Mouse (Mus musculus) heart, embryonic 12.5 days (tissue): Measurements from ENCODE around the gene Tacr2. TPM values are rescaled to one million over a fixed set of nuclear protein-coding genes. Genes with fewer than 3 reads are reported as not detected.
A peak's percentile ranks its signal among the peaks of the same experiment; 100 is the strongest.

Experiments
- ATAC-seq: fragments of 200-750 bp; cut with Nextera tagmentation; 2 replicates; pipeline ENCODE4 v1.8.0; 2017; ENCODE audit warnings: moderate TSS enrichment, moderate library complexity; ENCODE audit not compliant: insufficient number of reproducible peaks, low FRiP score
- H3K27ac ChIP-seq: fragments of 300-500 bp; sonication (generic); 2 replicates; pipeline ENCODE4 v1.5.1; 2016; ENCODE audit warnings: mild to moderate bottlenecking, moderate library complexity; ENCODE audit not compliant: poor library complexity, severe bottlenecking
- H3K27me3 ChIP-seq: fragments of 300-500 bp; sonication (generic); replicated peaks from 2 replicates; pipeline ENCODE4 v1.6.1; 2016; ENCODE audit warnings: mild to moderate bottlenecking, moderate library complexity
- H3K36me3 ChIP-seq: fragments of 300-500 bp; sonication (generic); 2 replicates; pipeline ENCODE4 v1.6.1; 2016; ENCODE audit warnings: mild to moderate bottlenecking, moderate library complexity
- H3K4me1 ChIP-seq: fragments of 300-500 bp; sonication (generic); replicated peaks from 2 replicates; pipeline ENCODE4 v1.6.1; 2016; ENCODE audit warnings: mild to moderate bottlenecking
- H3K4me2 ChIP-seq: fragments of 300-500 bp; sonication (generic); 2 replicates; pipeline ENCODE4 v1.6.1; 2016; ENCODE audit warnings: mild to moderate bottlenecking, moderate library complexity
- H3K4me3 ChIP-seq: fragments of 300-500 bp; sonication (generic); 2 replicates; pipeline ENCODE4 v1.5.1; 2016; ENCODE audit warnings: mild to moderate bottlenecking
- H3K9ac ChIP-seq: fragments of 300-500 bp; sonication (generic); 2 replicates; pipeline ENCODE4 v1.6.1; 2016; ENCODE audit warnings: mild to moderate bottlenecking, moderate library complexity
- H3K9me3 ChIP-seq: fragments of 300-500 bp; sonication (generic); replicated peaks from 2 replicates; pipeline ENCODE4 v1.6.1; 2016; ENCODE audit warnings: mild to moderate bottlenecking, moderate library complexity
- whole genome bisulfite sequencing: fragments of 180-500 bp; shearing (Covaris S2); methylation state at CpG from one replicate; pipeline ENCODE4 v1.1.7; 2016; 5-methylcytosine and 5-hydroxymethylcytosine counted together
- polyA plus RNA-seq: library from polyadenylated mRNA; unstranded; fragments of >200 nt; fragmentation: Nextera tagmentation; extraction: Ambion mirVana; gene quantifications from 2 replicates; pipeline ENCODE4 v1.2.1, GENCODE M21; 2016

Tacr2 gene
- polyA plus RNA-seq, 1 experiment from 2014 or later: not detected

DNA sequence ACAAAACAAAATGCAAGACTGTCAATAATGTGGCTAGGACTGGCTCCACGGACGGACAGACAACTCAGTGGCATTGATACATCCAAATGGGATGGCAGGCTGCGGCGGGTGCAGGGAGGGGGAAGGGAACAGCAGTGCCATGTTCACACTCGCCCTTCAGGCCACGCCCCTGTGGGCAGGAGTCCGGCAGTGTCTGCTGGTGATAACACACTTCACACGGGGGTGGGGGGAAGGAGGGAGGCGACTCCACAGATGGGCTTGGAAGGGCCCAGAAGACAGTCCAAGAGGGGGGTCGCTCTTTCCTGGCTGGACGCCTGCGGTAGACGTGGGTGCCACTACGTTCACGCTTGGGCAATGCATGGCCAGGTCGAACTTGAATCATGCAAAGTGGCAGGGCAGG lies 17.0 kb downstream of the Tacr2 start:
- Histone ChIP-seq H3K4me2 (0 out of 2 replicates have a peak overlapping the region, but pooled peaks have one; percentile 1), H3K27me3 (no peaks in the 10 kb centered on the region), H3K36me3 (peaks cover 64% of the 10 kb centered on the region), H3K4me3 (no peak overlapping the region), H3K27ac (no peak overlapping the region), H3K9ac (no peak overlapping the region), H3K9me3 (no peaks in the 10 kb centered on the region), H3K4me1 (peaks cover 24% of the 10 kb centered on the region)
- WGBS: 55% methylated on average over 16 of the region's 16 CpGs
- peak; percentile 83 for ATAC-seq

DNA sequence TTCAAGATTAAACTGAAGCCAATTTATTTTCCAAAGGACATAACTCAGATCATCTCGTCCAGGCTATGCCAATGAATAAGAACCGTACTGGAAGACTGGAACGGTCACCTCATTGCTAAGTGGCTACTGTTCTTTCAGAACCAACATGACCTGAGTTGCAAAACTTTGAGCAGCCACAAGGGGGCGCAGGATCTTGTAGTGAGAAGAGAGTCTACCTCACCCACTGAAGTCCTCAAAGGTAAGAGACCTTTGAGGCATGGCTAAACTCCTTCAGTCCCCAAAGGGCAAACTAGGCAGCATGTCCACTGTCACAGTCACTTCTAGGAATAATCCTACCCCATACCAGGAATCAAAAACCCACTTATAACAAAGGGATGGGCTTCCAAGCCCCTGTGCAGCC lies 23.0 kb downstream of the Tacr2 start:
- ATAC-seq: no peak
- Histone ChIP-seq H3K9ac (no peak overlapping the region), H3K9me3 (no peaks in the 10 kb centered on the region), H3K4me2 (no peak overlapping the region), H3K4me3 (no peak overlapping the region), H3K4me1 (no peaks in the 10 kb centered on the region), H3K36me3 (peaks cover 88% of the 10 kb centered on the region), H3K27me3 (no peaks in the 10 kb centered on the region), H3K27ac (no peak overlapping the region)
- WGBS: 38% methylated on average over 4 of the region's 4 CpGs

DNA sequence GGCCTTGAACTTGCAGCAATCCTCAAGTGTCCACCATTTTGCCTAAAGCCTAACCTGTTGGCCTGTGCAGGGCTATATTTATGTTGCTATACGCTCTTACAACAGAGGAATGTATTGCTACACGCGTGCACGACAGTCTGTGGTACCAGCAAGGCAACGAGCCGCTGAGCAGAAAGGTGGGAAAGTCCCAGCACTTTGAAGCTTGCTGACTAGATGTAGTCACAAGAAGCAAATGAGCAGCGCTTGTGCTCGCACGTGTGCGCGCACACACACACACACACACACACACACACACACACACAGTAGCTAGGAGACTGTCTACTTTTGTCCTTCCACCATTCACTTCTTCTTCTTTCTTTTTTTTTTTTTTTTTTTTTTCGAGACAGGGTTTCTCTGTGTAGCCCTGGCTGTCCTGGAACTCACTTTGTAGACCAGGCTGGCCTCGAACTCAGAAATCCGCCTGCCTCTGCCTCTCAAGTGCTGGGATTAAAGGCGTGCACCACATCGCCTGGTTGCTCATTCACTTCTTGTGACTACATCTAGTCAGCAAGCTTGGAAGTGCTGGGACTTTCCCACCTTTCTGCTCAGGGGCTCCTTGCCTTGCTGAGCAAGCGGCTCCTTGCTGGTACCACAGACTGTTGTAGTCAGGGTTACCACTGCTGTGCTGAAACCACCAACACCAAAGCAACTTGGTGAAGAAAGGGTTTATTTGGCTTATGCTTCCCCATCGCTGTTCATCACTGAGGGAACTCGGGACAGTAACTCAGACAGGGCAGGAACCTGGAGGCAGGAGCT lies 25.5 kb downstream of the Tacr2 start:
- ATAC-seq: no peak
- no peak overlapping the region for H3K4me3 ChIP-seq
- H3K9me3 ChIP-seq: no peaks in the 10 kb centered on the region
- no peaks in the 10 kb centered on the region for H3K27me3 ChIP-seq
- H3K36me3 ChIP-seq: peaks cover 90% of the 10 kb centered on the region
- H3K27ac ChIP-seq: no peak overlapping the region
- no peak overlapping the region for H3K9ac ChIP-seq
- 93% methylated on average over 18 of the region's 19 CpGs for WGBS
- no peaks in the 10 kb centered on the region for H3K4me1 ChIP-seq
- no peak overlapping the region for H3K4me2 ChIP-seq

DNA sequence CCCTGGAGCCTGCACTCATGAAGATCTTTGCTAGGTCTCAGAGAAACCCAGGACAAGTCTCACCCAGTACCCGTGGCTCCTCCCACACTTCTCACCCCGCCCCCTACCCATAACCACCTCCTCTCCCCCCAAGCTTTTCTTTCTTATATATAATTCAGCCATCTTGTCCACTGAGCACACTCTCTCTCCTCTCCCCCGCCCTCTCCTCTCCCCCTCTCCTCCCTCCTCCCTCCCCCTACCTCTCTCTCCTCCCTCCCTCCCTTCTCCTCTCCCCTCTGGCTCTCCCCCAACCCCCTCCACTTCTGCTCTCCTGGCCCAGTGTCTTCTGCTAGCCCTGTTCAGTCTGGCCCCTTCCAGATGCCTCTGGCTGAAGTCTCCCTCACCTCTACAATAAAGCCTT lies 26.8 kb downstream of the Tacr2 start:
- Histone ChIP-seq H3K9me3 (no peaks in the 10 kb centered on the region), H3K4me1 (no peaks in the 10 kb centered on the region), H3K4me2 (no peak overlapping the region), H3K27me3 (no peaks in the 10 kb centered on the region), H3K36me3 (peaks cover 90% of the 10 kb centered on the region), H3K9ac (no peak overlapping the region), H3K27ac (no peak overlapping the region), H3K4me3 (no peak overlapping the region)
- no peak for ATAC-seq
- 73% methylated on average over 3 of the region's 3 CpGs for WGBS

DNA sequence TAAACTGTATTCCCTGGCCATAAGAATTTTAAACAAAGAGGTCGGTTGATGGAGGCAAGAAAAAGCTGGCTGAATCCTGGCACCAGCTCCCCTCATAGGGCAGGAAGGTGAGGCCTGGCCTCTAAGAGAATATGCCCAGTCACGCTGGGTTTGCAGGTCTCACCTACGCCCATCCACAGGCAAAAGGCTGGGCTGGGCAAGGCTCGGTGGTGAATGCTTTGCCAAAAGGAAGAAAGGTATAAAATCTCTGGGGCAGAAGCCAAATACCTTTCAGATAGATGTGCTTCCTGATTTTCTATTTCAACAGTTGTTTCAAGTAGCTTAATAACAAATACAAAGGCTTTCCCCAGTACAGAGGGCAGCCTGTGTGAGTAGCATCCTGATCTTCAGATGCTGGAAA lies 27.4 kb downstream of the Tacr2 start:
- no peak for ATAC-seq
- H3K4me3 ChIP-seq: no peak overlapping the region
- H3K27ac ChIP-seq: no peak overlapping the region
- H3K4me1 ChIP-seq: no peaks in the 10 kb centered on the region
- 81% methylated on average over 4 of the region's 4 CpGs for WGBS
- peaks cover 90% of the 10 kb centered on the region for H3K36me3 ChIP-seq
- H3K9ac ChIP-seq: no peak overlapping the region
- H3K27me3 ChIP-seq: no peaks in the 10 kb centered on the region
- no peaks in the 10 kb centered on the region for H3K9me3 ChIP-seq
- no peak overlapping the region for H3K4me2 ChIP-seq

DNA sequence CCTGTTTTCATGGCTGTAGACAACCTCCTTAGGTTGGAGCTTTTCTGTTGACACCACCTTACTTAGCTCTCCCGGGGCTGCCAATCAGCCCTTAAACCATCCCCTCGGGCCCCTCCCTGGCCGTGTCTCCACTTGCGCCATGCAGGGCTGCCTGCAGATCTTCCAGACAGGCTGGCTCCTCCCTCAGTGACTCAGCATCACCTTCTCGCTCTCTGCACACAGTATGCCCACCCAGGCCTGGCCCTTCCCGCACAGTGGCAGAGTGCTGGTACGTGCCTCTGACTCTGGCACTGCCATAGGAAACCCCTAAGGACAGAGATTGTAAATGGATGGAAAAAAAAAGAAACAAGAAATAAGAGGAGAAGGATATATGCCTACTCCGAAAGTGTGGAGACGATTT lies 30.5 kb downstream of the Tacr2 start:
- Histone ChIP-seq H3K4me1 (peaks cover 4% of the 10 kb centered on the region), H3K4me2 (no peak overlapping the region), H3K27me3 (no peaks in the 10 kb centered on the region), H3K27ac (no peak overlapping the region), H3K9ac (no peak overlapping the region), H3K36me3 (peaks cover 90% of the 10 kb centered on the region), H3K9me3 (no peaks in the 10 kb centered on the region), H3K4me3 (no peak overlapping the region)
- 39% methylated on average over 9 of the region's 9 CpGs for WGBS
- ATAC-seq: peak; percentile 78

DNA sequence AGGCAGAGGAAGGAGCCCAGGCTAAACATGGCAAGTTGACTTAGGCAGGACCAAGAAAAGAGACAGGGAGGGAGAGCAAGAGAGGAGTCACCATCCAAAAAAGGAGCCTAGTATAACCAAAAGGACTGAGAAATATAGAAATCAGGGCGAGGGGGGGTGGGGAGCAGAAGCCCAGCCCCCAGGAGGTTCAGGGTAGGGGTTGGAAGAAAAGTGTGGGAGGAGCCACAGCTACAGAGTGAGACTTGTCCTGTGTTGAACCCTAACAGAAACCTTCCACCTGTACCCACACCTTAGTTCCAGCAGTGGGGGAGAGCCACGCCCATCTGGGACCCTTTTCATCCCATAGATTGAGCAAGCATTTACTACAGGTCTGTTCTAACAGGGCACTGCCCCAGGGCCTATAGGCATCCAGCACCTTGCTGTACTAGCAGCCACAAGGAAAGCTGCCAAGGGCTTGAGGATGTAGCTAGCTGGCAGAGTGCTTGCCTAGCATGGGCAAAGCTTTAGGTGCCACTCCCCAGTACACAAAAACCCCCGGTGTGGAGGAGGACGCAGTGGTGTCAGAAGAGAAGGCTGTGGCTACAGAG lies 31.1 kb downstream of the Tacr2 start:
- H3K4me1 ChIP-seq: peaks cover 10% of the 10 kb centered on the region
- H3K9me3 ChIP-seq: no peaks in the 10 kb centered on the region
- ATAC-seq: no peak
- H3K36me3 ChIP-seq: peaks cover 90% of the 10 kb centered on the region
- H3K27me3 ChIP-seq: no peaks in the 10 kb centered on the region
- H3K9ac ChIP-seq: no peak overlapping the region
- no peak overlapping the region for H3K4me3 ChIP-seq
- H3K4me2 ChIP-seq: no peak overlapping the region
- no peak overlapping the region for H3K27ac ChIP-seq
- WGBS: 74% methylated on average over 4 of the region's 4 CpGs

DNA sequence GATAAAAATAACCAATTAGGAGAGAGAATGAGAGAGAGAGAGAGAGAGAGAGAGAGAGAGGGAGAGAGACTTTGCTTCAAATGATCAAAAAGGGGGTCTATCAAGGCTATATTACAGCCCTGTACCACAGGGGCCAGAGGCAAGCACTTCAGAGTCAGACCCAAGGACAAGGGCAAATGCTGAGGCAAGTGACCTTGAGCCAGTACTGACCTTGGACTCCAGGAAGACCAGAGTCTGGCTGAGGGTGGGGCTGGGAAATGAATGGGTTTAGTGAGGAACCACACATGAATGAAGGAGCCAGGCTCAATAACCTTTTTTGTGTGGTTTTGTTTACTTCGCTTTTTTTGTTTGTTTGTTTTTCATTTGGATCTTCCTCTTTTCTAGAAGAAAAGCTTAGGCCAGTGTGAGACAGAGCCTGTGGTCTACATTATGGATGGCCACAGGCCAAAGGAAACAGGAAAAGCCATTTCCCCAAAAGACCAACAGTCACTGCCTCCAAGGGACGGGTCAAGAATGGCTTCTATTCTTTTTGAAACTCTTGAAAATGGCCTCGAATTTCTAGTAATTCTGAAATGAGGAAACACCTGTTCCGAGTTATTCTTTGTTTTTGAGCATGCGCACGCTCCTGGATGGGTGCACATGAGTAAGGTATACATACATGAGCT lies 35.4 kb downstream of the Tacr2 start:
- ATAC-seq: no peak

DNA sequence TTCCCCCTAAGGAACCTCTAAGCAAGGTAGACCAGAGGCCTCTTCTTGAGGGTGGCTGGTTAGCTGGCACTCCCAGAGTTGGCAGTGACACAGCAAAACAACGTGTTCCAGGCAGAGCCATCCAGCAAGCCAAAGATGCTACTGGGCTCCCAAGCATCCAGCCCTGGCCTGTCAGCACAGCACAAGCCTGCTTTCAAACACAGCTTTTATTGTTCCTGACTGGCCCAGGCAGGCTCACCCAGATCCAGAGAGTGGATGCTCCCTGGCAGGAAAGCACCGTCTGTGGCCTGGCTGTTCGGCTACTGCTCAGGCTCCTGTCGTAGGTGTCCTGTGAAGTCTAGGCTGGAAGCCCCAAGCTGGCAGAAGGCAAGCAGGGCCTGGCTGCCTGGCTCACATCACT lies 41.9 kb downstream of the Tacr2 start:
- WGBS: 82% methylated on average over 4 of the region's 4 CpGs
- H3K4me2 ChIP-seq: no peak overlapping the region
- H3K36me3 ChIP-seq: peaks cover 99% of the 10 kb centered on the region
- 0 out of 2 replicates have a peak overlapping the region, but pooled peaks have one; percentile 21 for H3K9ac ChIP-seq
- ATAC-seq: no peak
- H3K27me3 ChIP-seq: no peaks in the 10 kb centered on the region
- no peak overlapping the region for H3K4me3 ChIP-seq
- H3K4me1 ChIP-seq: peaks cover 13% of the 10 kb centered on the region; the same call in 1 of the 2 replicates
- no peak overlapping the region for H3K27ac ChIP-seq
- no peaks in the 10 kb centered on the region for H3K9me3 ChIP-seq

More for the DNA sequence above, 35.4 kb downstream of the Tacr2 start:
- Histone ChIP-seq H3K4me1 (peaks cover 10% of the 10 kb centered on the region), H3K36me3 (peaks cover 88% of the 10 kb centered on the region), H3K4me3 (no peak overlapping the region), H3K27ac (peak overlapping the region; percentile 18), H3K4me2 (no peak overlapping the region), H3K27me3 (no peaks in the 10 kb centered on the region), H3K9me3 (no peaks in the 10 kb centered on the region), H3K9ac (no peak overlapping the region)
- WGBS: 69% methylated on average over 6 of the region's 6 CpGs

DNA sequence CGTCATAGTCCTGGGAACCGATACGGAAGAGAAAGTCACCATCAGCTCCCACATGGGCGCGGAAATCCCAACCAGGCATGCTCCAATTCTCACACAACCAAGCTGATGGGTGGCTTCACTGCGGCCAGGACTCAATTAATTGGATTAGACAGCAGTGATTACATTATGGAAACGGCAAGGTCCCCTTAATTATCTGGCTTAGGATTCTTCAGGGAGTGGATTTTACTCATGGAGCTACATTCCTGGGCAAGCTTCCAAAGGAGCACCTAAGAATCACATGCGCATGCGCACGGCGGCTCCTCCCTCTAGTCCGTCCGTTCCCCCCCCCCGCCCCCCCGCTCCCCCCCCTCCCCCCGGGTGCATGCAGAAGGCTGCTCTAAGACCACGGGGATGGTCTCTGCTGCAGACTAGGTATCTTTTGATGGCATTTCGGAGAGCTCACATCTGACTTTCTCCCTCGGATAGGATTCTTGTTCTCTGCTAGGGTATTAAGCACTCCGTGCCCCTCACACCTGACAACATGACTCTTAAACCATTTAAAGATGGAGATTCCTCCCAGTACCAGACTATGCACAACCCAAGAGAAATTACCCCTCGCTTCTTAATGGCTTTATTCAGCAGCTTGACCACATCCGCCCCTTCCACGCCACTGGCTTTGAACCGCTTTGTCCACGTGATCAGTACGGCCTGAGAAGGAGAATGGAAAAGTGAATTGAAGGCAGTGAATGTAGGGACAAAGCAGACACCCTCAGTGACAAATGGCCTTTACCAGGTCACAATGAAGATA lies 44.0 kb downstream of the Tacr2 start:
- ATAC-seq: no peak
- H3K9ac ChIP-seq: no peak overlapping the region
- no peak overlapping the region for H3K4me3 ChIP-seq
- H3K4me2 ChIP-seq: no peak overlapping the region
- no peaks in the 10 kb centered on the region for H3K9me3 ChIP-seq
- peaks cover 92% of the 10 kb centered on the region for H3K36me3 ChIP-seq
- H3K27ac ChIP-seq: no peak overlapping the region
- WGBS: 75% methylated on average over 23 of the region's 26 CpGs
- H3K4me1 ChIP-seq: peaks cover 30% of the 10 kb centered on the region
- no peaks in the 10 kb centered on the region for H3K27me3 ChIP-seq
